Mouse (Mus musculus): ENCODE data around the gene Gm26558.

Gm26558 gene

GRCm38 (mm10) chr2:70661715-70662495 lies at the start of gene Gm26558:
Gene Gm26558, minus strand, starts transcription at chr2:70662108.
- DNase-seq = no peak

DNA sequence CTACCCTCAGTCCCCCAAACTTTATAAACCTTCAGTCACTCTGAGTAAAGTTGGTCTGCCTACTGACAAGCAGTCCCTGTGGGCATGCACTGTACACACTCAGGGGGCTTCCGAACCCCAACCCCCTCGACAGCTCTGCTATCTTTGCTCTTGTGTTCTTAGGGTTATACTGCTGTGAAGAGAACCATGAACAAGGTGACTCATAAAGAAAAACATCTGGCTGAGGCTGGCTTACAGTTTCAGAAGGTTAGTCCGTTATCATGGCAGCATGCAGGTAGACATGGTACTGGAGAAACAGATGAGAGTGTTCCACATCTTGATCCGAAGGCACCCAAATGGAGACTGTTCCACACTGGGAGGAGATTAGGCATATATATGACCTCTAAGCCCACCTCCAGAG lies 49.0 kb upstream of the Gm26558 start:
- DNase-seq = no peak

DNA sequence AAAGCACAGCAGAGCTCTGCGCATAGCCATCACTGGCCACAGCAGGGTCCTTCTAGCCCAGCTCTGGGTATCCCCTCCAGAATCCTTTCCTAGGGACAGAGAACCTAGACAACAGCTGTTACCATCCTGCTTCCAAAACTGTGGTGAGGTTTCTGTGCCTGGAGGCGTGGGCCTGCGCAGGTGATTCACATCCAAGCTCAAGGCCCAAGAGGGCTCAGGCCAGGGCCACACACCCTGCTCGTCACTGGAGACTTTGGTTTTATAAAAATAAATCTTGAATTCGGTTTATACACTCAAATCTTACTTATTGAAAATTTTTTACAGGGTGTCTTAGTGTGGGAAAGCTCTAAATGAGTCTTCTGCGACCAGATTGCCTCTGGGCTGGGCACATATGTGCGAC lies 48.3 kb upstream of the Gm26558 start:
- no peak for DNase-seq

DNA sequence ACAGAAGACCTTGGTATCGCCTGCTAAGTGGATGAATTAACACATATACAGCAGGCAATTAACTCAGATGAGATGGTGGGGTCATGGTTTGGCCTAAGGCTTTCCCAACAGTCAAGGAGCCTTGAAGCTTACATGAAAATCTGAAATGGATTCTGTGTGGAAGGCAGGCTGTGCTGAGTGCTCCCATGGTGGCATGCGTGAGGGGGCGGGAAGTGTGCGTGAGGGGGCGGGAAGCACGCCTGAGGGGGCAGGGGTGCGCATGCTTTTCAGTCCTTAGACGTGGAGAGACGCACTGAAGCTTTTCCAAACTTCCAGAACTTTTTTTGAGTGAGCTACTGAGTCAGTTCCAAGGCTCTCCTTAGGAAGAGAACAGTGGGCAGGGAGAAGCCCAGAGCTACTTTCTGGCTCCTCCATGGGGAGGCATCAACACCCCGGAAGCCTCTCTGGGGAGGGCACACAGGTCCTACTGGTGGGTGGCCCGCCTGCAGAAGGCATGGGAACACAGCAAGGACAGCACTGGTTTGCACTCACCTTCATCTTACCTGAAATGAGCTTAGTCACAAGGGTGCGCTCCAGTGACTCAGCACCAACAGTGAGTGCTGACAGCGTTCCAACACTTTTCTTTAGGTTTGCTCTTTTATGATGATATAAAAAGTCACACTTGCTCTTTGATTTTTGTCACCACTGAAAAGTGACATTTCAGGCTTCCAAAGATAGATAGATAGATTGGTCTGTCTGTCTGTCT lies 47.2 kb upstream of the Gm26558 start:
- peak; percentile 28 for DNase-seq

- no peak for DNase-seq
Measured at GRCm38 (mm10) chr2:70702403-70702802, 40.5 kb upstream of the Gm26558 start.

- no peak for DNase-seq
Measured at GRCm38 (mm10) chr2:70701571-70701970, 39.7 kb upstream of the Gm26558 start.

DNA sequence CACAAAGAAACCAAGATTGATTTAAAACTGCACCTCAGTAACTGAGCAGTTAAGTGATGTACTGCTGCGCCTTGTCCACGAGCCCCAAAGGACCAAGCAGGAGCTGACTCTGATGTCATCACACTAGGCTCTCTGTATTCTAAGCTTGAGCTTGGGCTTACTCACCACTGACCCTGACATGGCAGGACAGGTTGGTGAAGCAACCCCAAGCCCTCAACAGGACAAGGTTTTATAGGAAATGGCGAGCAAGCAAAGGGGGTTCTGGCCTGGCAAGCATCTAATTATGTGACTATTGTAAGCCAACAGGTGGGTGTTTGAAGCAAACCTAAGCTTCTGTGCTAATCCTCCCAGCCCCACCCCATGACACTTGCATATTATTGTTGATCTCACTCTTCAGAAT lies 38.9 kb upstream of the Gm26558 start:
- no peak for DNase-seq

- DNase-seq = no peak
Measured at GRCm38 (mm10) chr2:70695712-70696111, 33.8 kb upstream of the Gm26558 start.

DNA sequence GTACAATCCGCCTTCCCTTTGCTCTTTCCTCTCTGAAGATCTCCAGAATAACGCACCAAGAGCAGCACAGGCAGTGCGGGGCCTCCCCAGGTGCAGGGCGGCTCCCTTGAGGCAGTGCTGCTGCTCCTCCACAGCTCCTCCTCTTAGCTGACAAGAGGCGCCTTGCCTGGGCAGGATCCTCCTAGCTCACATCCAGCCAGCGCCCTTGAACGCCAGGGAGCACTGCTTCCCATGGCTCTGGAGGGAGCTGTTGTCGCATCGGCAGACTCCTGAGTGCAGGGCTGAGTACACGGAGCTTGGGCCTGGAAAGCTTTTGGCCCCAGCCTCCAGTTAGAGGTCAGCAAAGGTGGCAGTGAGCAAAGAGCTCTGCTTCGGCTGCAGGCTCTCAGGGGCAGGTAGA lies 28.3 kb upstream of the Gm26558 start:
- DNase-seq = no peak

GRCm38 (mm10) chr2:70688454-70689078 lies 26.7 kb upstream of the Gm26558 start:
- peak; percentile 24 for DNase-seq

DNA sequence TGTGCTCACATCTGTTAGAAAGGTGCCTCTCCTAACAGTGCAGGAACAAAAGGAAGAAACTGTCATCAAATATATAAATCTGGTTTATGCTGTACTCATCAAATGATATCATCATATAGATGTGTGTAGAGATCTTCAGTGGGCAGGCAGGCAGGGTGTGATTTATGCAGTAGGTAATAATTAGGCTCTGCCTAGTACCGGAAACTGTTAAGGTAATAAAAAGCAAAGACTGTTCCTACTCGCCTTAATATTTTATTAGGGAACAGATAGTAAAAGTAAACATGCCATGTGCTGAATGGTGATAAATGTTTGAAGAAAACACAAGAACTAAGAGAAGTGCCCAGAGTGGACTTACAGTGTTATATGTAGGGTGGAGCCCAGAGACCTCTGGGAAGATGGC lies 20.4 kb upstream of the Gm26558 start:
- no peak for DNase-seq

- no peak for DNase-seq
Measured at GRCm38 (mm10) chr2:70673445-70674126, 11.7 kb upstream of the Gm26558 start.

GRCm38 (mm10) chr2:70672476-70672875 lies 10.6 kb upstream of the Gm26558 start:
- no peak for DNase-seq

GRCm38 (mm10) chr2:70669896-70670295 lies 8.0 kb upstream of the Gm26558 start:
- no peak for DNase-seq

GRCm38 (mm10) chr2:70669241-70669640 lies 7.3 kb upstream of the Gm26558 start:
- DNase-seq = no peak

- DNase-seq = no peak
Measured at GRCm38 (mm10) chr2:70667016-70667415, 5.1 kb upstream of the Gm26558 start.

- no peak for DNase-seq
Measured at GRCm38 (mm10) chr2:70663764-70664163, 1.9 kb upstream of the Gm26558 start.

DNA sequence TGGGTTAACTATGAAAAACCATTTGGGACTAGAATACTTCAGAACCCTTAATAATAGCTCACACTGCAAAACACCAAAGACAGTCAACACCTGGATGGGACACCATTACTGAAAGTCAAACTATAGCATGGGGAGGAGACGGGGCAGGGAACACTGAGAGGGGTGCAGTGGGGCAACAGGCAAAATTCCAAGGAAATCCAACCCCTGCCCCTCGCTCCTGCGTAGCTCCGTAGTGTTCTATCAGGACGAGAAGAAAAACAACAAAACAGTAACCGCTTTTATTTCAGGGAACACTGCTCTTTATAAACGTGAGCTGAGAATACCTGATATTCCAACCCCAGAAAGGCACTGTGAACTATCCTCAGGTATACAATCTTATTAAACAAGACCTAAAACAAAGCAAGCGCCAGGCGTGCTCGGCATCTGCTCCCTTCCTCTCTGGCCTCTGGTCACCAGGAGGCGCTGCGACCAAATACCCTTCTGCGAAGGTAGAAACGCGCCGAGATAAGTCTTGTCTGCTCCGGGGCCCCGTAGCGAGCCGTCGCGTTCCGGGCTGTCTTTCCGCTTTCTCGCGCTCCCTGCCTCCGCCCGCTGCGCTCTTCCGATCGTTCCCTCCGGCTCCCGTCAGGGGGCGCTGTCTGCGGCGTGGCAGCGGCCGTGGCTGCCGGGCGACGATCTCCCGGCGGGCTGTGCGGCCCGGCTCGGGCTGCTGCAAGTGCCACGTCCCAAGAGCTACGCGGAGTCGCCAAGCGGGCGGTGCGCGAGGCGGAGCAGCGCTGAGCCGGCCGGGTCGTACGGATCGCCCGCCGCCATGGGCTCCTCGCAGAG lies 807 bp downstream of the Gm26558 start, which contains the start of gene Gorasp2:
Gorasp2 (plus strand) TSS at position 690 of the 828 bp plus-strand sequence.
- peak; percentile 96 for DNase-seq

DNA sequence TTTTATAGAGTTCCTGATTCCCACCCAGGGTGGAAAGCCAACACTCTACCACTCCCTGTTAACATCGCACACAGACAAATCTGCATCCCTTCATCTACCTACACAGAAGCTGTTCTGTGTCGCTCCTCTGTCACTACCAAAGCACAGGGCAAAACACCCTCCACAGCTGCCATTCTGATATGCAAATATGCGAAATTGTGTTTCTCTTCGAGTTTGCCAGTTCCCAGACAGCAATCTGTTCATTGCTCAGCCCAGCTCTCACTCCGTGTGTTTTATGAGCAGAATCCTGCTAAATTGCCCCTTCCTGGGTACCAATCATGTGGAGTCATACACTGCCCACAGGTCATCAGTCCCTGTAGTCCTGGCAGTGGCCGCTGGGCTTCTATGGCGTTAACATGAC lies 4.8 kb downstream of the Gm26558 start:
- DNase-seq = no peak

GRCm38 (mm10) chr2:70651820-70652219 lies 10.1 kb downstream of the Gm26558 start:
- no peak for DNase-seq

DNA sequence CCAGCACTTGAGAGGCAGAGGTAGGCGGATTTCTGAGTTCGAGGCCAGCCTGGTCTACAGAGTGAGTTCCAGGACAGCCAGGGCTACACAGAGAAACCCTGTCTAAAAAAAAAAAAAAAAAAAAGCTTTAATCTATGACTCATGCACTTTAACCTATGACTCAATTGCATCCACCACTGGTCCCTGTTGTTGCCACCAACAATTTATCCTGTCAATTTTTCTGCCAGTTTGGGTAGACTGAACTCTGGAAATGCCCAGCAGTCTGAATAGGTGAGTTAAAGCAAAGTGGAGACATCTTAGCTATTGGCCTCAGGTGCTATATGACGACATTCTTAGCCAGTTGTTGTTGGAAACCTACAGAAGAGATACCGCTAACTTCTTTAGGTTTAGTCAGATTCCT lies 12.4 kb downstream of the Gm26558 start:
- DNase-seq = no peak

- DNase-seq = no peak
Measured at GRCm38 (mm10) chr2:70648271-70648670, 13.6 kb downstream of the Gm26558 start.
